Mouse (Mus musculus) spleen, postnatal 10 days (tissue): ENCODE measurements at regions not wholly inside any gene's neighbourhood (a gene's known extent, or its start where the extent isn't known, plus 50 kb on each side); places are given as distances from the start of the nearest gene placed in this dataset.

Experiments
- DNase-seq, 2 experiments: peaks; one replicate each; pipeline ENCODE4 v3.0.0; 2021 to 2022; ENCODE audit warnings: low spot score in 2 of 2

GRCm38 (mm10) chr16:76232680-76233079 lies 140.9 kb downstream of the Nrip1 start:
- no peak for DNase-seq

GRCm38 (mm10) chr16:76232174-76232573 lies 141.5 kb downstream of the Nrip1 start:
- DNase-seq: no peak

- DNase-seq: no peak
These were observed 142.9 kb downstream of the Nrip1 start for GRCm38 (mm10) chr16:76230516-76231302.

- DNase-seq: no peak
These were observed 145.2 kb downstream of the Nrip1 start for GRCm38 (mm10) chr16:76228451-76228850.

- DNase-seq: no peak
These were observed 147.2 kb downstream of the Nrip1 start for GRCm38 (mm10) chr16:76226446-76226845.

GRCm38 (mm10) chr16:76225587-76226226 lies 147.9 kb downstream of the Nrip1 start:
- no peak for DNase-seq

GRCm38 (mm10) chr16:76224901-76225586 lies 148.6 kb downstream of the Nrip1 start:
- DNase-seq: no peak

GRCm38 (mm10) chr16:76223716-76224115 lies 149.9 kb downstream of the Nrip1 start:
- no peak for DNase-seq

GRCm38 (mm10) chr16:76222960-76223359 lies 150.7 kb downstream of the Nrip1 start:
- DNase-seq: no peak

GRCm38 (mm10) chr16:76220466-76220865 lies 153.2 kb downstream of the Nrip1 start:
- DNase-seq: no peak

GRCm38 (mm10) chr16:76219233-76219632 lies 154.4 kb downstream of the Nrip1 start:
- no peak for DNase-seq

- no peak for DNase-seq
These were observed 155.1 kb downstream of the Nrip1 start for GRCm38 (mm10) chr16:76218310-76219170.

- no peak for DNase-seq
These were observed 157.4 kb downstream of the Nrip1 start for GRCm38 (mm10) chr16:76216184-76216583.

- DNase-seq: no peak
These were observed 158.1 kb downstream of the Nrip1 start for GRCm38 (mm10) chr16:76215558-76215957.

- DNase-seq: peak in 1 of 2 experiments; percentile 30
These were observed 171.7 kb downstream of the Nrip1 start for GRCm38 (mm10) chr16:76201773-76202571.

GRCm38 (mm10) chr16:76200801-76201728 lies 172.6 kb downstream of the Nrip1 start:
- no peak for DNase-seq

GRCm38 (mm10) chr16:76200268-76200667 lies 173.4 kb downstream of the Nrip1 start:
- peak in 1 of 2 experiments; percentile 61 for DNase-seq

GRCm38 (mm10) chr16:76199006-76199405 lies 174.6 kb downstream of the Nrip1 start:
- no peak for DNase-seq

GRCm38 (mm10) chr16:76194291-76194690 lies 172.2 kb upstream of the Samsn1 start:
- no peak for DNase-seq

GRCm38 (mm10) chr16:76191135-76191534 lies 169.1 kb upstream of the Samsn1 start:
- DNase-seq: no peak
